Mouse (Mus musculus) erythroblast, embryonic 14.5 days (primary cell): Measurements from ENCODE around the gene Amph.
A peak's percentile ranks its signal among the peaks of the same experiment; 100 is the strongest.

Source experiments
- GATA1 ChIP-seq: IDR thresholded peaks from 2 replicates; pipeline ENCODE4 v1.6.1; 2012; ENCODE audit warnings: low read length, inconsistent platforms, mixed read lengths
- TAL1 ChIP-seq: IDR thresholded peaks from 3 replicates; pipeline ENCODE4 v1.6.1; 2012; ENCODE audit warnings: low read length, inconsistent platforms, mixed read lengths

- TF ChIP-seq TAL1 (0 out of 3 replicates have a peak, but pooled peaks have one; percentile 12), GATA1 (no peak)
Observed at GRCm38 (mm10) chr13:19150438-19151301, 202.7 kb downstream of the Amph start.
